Mouse (Mus musculus) c-Kit-positive CD71-positive TER-119-positive erythroid progenitor cells, embryonic 14.5 days (primary cell): ENCODE measurements around the gene Cd9.

ENCODE experiments used
- DNase-seq: peaks from one replicate; pipeline ENCODE4 v3.0.0-alpha.2; 2013; ENCODE audit warnings: low spot score

Cd9 gene

GRCm38 (mm10) chr6:125433704-125434447, 60.7 kb downstream of the Cd9 start:
- no peak for DNase-seq

GRCm38 (mm10) chr6:125433257-125433656, 61.3 kb downstream of the Cd9 start:
- DNase-seq = no peak

DNA sequence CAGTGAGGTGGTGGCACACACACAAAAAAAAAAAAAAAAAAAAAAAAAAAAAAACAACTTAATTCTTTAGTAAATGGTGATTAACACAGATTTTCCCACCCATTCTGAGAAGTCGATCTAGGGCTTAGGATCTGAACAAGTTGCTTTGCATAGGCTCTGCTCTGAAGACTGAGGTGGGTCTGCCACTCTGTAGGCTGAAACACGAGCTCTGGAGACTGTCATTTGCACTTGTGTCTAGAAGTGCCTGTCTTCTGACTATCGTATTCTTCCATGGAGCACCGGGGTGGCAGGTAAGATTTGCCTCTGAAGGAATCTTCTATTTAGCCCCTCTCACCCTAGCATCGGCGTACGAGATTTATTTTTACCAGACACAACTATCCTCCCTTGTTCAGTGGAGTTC, 62.1 kb downstream of the Cd9 start:
- DNase-seq = no peak

- no peak for DNase-seq
Observed at GRCm38 (mm10) chr6:125430982-125431381, 63.6 kb downstream of the Cd9 start.

GRCm38 (mm10) chr6:125430358-125430958, 64.1 kb downstream of the Cd9 start:
- DNase-seq = no peak

DNA sequence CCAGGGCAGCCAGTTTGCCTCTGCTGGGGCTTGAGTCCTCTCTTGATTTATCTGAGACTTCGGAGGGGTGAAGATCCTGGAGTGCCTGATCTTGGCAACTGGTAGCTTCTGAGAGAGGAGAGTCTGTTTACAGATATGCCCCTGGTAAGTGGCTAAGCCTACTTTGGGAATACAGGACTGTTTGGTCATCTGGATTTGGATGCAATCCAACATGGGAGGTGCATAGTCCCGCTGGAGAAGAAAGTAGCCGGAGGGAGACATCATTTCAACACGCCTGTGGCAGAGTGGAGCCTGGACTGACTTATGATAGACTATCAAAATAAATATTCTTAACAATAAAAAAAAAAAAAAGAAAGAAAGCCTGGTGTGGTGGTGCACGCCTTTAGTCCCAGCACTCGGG, 64.8 kb downstream of the Cd9 start:
- no peak for DNase-seq

- DNase-seq = peak; percentile 67
Observed at GRCm38 (mm10) chr6:125426383-125427360, 67.9 kb downstream of the Cd9 start.

GRCm38 (mm10) chr6:125425205-125426090, 69.1 kb downstream of the Cd9 start:
- DNase-seq = no peak

DNA sequence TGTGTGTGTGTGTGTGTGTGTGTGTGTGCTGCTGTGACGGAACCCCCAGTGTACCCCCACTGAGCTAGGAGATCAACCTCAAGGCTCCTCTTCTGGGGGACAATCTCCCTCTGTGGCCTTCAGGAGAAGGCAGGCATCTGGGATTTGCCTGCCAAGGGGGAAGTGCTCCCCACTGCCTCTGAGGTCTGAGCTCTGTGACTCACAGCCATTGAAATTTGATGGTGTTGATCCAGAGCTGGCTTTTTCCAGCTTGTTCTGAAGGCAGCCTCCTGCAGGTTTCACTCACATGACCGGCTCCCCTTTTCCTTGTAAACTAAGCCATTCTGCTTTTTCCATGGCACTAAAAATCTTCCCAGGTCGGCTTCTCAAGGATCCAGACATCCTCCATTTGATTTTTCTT, 70.4 kb downstream of the Cd9 start:
- DNase-seq = no peak

GRCm38 (mm10) chr6:125423507-125423906, 71.1 kb downstream of the Cd9 start:
- no peak for DNase-seq

DNA sequence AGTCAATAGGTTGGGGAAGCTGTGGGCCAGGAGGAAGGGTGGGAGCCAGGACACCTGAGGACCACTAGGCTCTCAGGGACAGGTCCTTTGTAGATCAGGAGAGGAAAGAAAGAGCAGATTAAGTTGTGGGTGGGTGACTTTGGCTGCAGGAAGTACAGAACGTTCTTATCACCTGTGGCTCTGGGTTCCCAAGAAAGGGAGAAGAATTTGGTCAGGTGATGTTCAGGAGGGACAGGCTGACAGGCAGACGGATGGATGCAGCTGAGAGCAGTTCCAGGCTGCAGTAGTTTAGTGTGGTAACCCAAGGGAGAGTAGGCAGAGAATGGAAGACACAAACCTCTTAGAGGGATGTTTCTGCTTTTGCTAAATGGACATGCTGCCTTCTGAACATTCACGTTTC, 71.5 kb downstream of the Cd9 start:
- no peak for DNase-seq

GRCm38 (mm10) chr6:125422051-125422822, 72.4 kb downstream of the Cd9 start:
- DNase-seq = no peak

- no peak for DNase-seq
Observed at GRCm38 (mm10) chr6:125420458-125421063, 74.0 kb downstream of the Cd9 start.

GRCm38 (mm10) chr6:125418744-125419143, 75.8 kb downstream of the Cd9 start:
- peak; percentile 75 for DNase-seq

GRCm38 (mm10) chr6:125413326-125413725, 81.3 kb downstream of the Cd9 start:
- DNase-seq = no peak

DNA sequence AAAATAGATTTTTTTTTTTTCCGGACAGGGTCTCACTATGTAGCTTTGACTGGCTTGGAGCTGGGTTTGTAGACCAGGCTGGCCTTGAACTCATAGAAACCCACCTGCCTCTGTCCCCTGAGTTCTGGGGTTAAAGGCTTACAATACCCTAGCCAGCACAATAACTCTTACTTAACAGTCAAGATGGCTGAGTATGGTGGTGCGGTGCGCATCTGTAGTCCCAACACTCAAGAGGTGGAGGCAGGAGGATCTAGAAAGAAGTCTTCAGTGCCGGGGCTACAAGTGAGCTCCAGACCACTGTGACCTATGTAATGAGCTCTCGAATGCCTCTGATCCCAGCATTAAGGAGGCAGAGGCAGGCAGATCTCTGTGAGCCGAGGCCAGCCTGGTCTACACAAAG, 82.9 kb downstream of the Cd9 start:
- no peak for DNase-seq

DNA sequence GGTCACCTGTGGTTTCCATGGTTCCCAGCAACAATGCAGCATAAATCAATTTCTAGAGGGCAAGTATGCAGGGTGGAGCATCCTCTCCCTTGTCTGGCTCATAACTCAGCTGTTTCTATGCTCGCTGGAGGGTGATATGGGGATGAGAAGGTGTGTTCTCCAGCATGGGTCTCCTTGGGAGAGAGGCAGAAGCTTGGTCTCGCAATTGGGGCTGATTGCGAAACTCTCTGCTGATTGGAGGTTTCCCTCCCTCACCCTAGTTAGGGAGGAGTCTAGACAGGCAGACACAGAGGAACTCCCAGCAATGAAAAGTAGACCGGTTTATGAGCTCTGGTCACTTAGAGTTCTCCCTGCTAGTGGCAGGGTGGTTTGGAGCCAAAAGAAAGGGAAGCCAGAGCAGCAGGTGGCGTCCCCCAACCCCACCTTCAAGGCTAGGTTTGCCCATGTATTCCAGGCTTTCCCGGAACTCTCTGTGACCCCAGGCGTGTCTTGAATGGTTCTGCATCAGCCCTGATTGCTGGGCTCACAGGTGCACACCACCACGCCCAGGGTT, 83.5 kb downstream of the Cd9 start:
- DNase-seq = no peak

GRCm38 (mm10) chr6:125410551-125410950, 84.0 kb downstream of the Cd9 start:
- DNase-seq = no peak
